Comparison of ENCODE assay signal across 11 mouse cellular contexts in the genomic region with DNA sequence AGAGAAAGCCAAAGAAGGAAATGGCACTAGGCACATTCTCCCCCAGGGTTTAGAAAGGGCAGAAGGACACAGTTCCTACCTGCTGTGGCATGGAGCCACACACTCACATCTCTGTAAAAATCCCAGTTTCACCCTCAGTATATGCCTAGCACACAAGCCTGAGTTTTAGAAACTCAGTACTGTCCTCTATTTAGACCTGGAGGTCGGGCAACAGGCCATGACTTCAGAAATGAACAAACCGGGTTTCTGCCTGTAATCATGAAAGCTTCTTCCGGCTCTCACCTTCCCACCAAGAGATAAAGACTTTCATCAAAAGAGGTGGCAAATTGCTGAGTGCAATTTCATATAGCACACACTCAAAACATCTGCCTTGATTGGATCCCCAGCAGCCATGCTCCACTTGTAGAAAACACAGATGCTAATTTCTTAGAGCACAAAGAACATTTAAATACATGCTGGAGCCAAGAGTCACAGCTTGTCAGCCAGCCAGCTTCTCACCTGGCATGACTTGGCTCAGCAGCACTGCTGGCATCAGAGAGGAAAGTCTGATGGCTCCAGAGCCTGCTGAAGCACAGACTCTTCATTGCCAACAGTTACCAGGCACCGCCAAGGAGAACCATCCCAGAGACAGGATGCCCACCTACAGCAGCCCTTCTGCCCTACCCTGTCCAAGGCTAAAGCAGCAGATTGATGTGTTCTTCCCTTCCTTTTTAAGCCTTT.
DNase-seq lines count a peak whose midpoint lies in the region; ATAC-seq lines count a peak whose summit lies in the region.
"Had no signal": no experiment of that assay in that cellular context is flagged by ENCODE, and none has a peak within 500 bp of the region (broad histone marks: within the 10 kb centered on the region; RNA-seq: fewer than 3 reads in every experiment).

No protein-coding gene starts in this region.

- H3K27me3 ChIP-seq in forebrain, embryonic 15.5 days: no peaks in the 10 kb centered on the region
- no peaks in the 10 kb centered on the region for H3K27me3 ChIP-seq in forebrain, embryonic 11.5 days (ENCODE audit: control insufficient read depth, insufficient read depth, low read length)
- H3K27me3 ChIP-seq: stomach, embryonic 15.5 days had no signal

- no peaks in the 10 kb centered on the region for H3K36me3 ChIP-seq in forebrain, embryonic 15.5 days
- H3K36me3 ChIP-seq in forebrain, embryonic 11.5 days (ENCODE audit: control insufficient read depth, insufficient read depth, low read length): no peaks in the 10 kb centered on the region
- H3K36me3 ChIP-seq: stomach, embryonic 15.5 days had no signal

- 0 out of 2 replicates have a peak, but pooled peaks have one; percentile 58 for ATAC-seq in forebrain, embryonic 15.5 days (replicated peaks)
- no peak for ATAC-seq in forebrain, embryonic 11.5 days (replicated peaks; ENCODE audit: low FRiP score)
- ATAC-seq in inflammation-experienced regulatory T-cells, adult 6 months: no peak

- no peak overlapping the region for H3K27ac ChIP-seq in forebrain, embryonic 15.5 days (replicated peaks)
- no peak overlapping the region for H3K27ac ChIP-seq in forebrain, embryonic 11.5 days (ENCODE audit: low read depth, low read length)
- H3K27ac ChIP-seq: liver, embryonic 14.5 days; stomach, embryonic 15.5 days had no signal

- no peak overlapping the region for H3K9ac ChIP-seq in forebrain, embryonic 15.5 days (replicated peaks)
- no peak overlapping the region for H3K9ac ChIP-seq in forebrain, embryonic 11.5 days (ENCODE audit: low read length)
- H3K9ac ChIP-seq: liver, embryonic 14.5 days; stomach, embryonic 15.5 days had no signal

- DNase-seq in forebrain, embryonic 11.5 days (ENCODE audit: low spot score): no peak
- DNase-seq in left cerebral cortex, adult 8-10 months (ENCODE audit: low spot score in 2 of 2): peak; percentile 7 to 28
- no peak for DNase-seq in left cerebral cortex, adult 11 months (ENCODE audit: low spot score)
- DNase-seq in frontal cortex, adult 2 months (ENCODE audit: extremely low spot score in 1 of 2, low spot score in 1 of 2): peak; percentile 7 to 23
- DNase-seq in right cerebral cortex, postnatal 14 days: peak; percentile 25
- no peak for DNase-seq in gastrocnemius, adult 18-20 months (ENCODE audit: low spot score)

- 68% methylated on average over 4 of the region's 4 CpGs for WGBS in forebrain, embryonic 15.5 days
- WGBS in forebrain, embryonic 11.5 days: 86% methylated on average over 4 of the region's 4 CpGs

- H3K4me3 ChIP-seq in forebrain, embryonic 15.5 days: no peak overlapping the region
- H3K4me3 ChIP-seq in forebrain, embryonic 11.5 days (ENCODE audit: low read depth, low read length): no peak overlapping the region
- H3K4me3 ChIP-seq: stomach, embryonic 15.5 days had no signal

- H3K9me3 ChIP-seq in forebrain, embryonic 15.5 days: no peaks in the 10 kb centered on the region
- no peaks in the 10 kb centered on the region for H3K9me3 ChIP-seq in forebrain, embryonic 11.5 days (ENCODE audit: control insufficient read depth, low read length)
- H3K9me3 ChIP-seq: stomach, embryonic 15.5 days had no signal

- peaks cover 7% of the 10 kb centered on the region; the same call in 1 of the 2 replicates for H3K4me1 ChIP-seq in forebrain, embryonic 15.5 days
- H3K4me1 ChIP-seq in forebrain, embryonic 11.5 days (replicated peaks; ENCODE audit: control insufficient read depth, insufficient read depth, low read length): no peaks in the 10 kb centered on the region
- H3K4me1 ChIP-seq: stomach, embryonic 15.5 days had no signal

- H3K4me2 ChIP-seq in forebrain, embryonic 15.5 days (replicated peaks): no peak overlapping the region
- H3K4me2 ChIP-seq in forebrain, embryonic 11.5 days (ENCODE audit: low read depth, low read length, severe bottlenecking): no peak overlapping the region
- H3K4me2 ChIP-seq: midbrain, embryonic 11.5 days; stomach, embryonic 15.5 days had no signal

Comparison
In these comparisons a context has a peak if more than half of its experiments do, and no peak if none do; other contexts are left out.
1. DNase-seq: peak in left cerebral cortex, adult 8-10 months (2 of 2), frontal cortex, adult 2 months (2 of 2) and right cerebral cortex, postnatal 14 days (single experiment); none in forebrain, embryonic 11.5 days (single experiment), left cerebral cortex, adult 11 months (single experiment) and gastrocnemius, adult 18-20 months (single experiment).